Comparison of ENCODE assay signal across 19 mouse cellular contexts in genomic region chr7:73319994-73320393, GRCm38 (mm10). TPM values are rescaled to one million over a fixed set of nuclear protein-coding genes. Genes with fewer than 3 reads are reported as not detected.
A peak's percentile ranks its signal among the peaks of the same experiment; 100 is the strongest.
DNase-seq lines count a peak whose midpoint lies in the region; ATAC-seq and TF ChIP-seq lines count a peak whose summit lies in the region.
"Had no signal": no experiment of that assay in that cellular context is flagged by ENCODE, and none has a peak within 500 bp of the region (broad histone marks: within the 10 kb centered on the region; RNA-seq: fewer than 3 reads in every experiment).

No protein-coding gene starts in this region.

- TF ChIP-seq EP300 in stomach, postnatal 0 days (optimal IDR thresholded peaks at IDR 0.05): no peak

- TF ChIP-seq CTCF in stomach, postnatal 0 days (IDR thresholded peaks at IDR 0.05; ENCODE audit: low read depth): no peak
- no peak for TF ChIP-seq CTCF in gastrocnemius, adult 2 months (IDR thresholded peaks at IDR 0.05)

- H3K27me3 ChIP-seq in forebrain, embryonic 16.5 days (replicated peaks; ENCODE audit: control insufficient read depth, insufficient read depth, low read length): no peaks in the 10 kb centered on the region
- no peaks in the 10 kb centered on the region for H3K27me3 ChIP-seq in forebrain, embryonic 12.5 days
- H3K27me3 ChIP-seq in heart, embryonic 15.5 days: no peaks in the 10 kb centered on the region; the same call in 1 of the 2 replicates
- H3K27me3 ChIP-seq in limb, embryonic 13.5 days: peaks cover 47% of the 10 kb centered on the region
- H3K27me3 ChIP-seq in stomach, postnatal 0 days (ENCODE audit: control insufficient read depth, insufficient read depth, low read length): no peaks in the 10 kb centered on the region
- H3K27me3 ChIP-seq: hindbrain, embryonic 15.5 days; neural tube, embryonic 13.5 days had no signal

- ATAC-seq in forebrain, embryonic 16.5 days: 0 out of 2 replicates have a peak, but pooled peaks have one; percentile 23
- ATAC-seq in forebrain, embryonic 12.5 days (ENCODE audit: low FRiP score): no peak
- ATAC-seq in heart, embryonic 15.5 days (replicated peaks; ENCODE audit: insufficient number of reproducible peaks, insufficient read depth, low FRiP score, low read depth): peak; percentile 76
- peak; percentile 59; the same call in 1 of the 2 replicates for ATAC-seq in limb, embryonic 13.5 days (ENCODE audit: low FRiP score, low read depth)
- no peak for ATAC-seq in stomach, postnatal 0 days (ENCODE audit: low FRiP score, low TSS enrichment)
- ATAC-seq: liver, postnatal 0 days had no signal

- H3K4me2 ChIP-seq in forebrain, embryonic 16.5 days (ENCODE audit: low read length): no peak overlapping the region
- H3K4me2 ChIP-seq in forebrain, embryonic 12.5 days: no peak overlapping the region
- no peak overlapping the region for H3K4me2 ChIP-seq in heart, embryonic 15.5 days
- no peak overlapping the region for H3K4me2 ChIP-seq in limb, embryonic 13.5 days (replicated peaks)
- H3K4me2 ChIP-seq in stomach, postnatal 0 days (replicated peaks; ENCODE audit: low read depth): no peak overlapping the region
- H3K4me2 ChIP-seq: hindbrain, embryonic 15.5 days; neural tube, embryonic 13.5 days had no signal

- H3K9ac ChIP-seq in forebrain, embryonic 16.5 days (replicated peaks; ENCODE audit: low read depth, low read length): no peak overlapping the region
- H3K9ac ChIP-seq in forebrain, embryonic 12.5 days: no peak overlapping the region
- no peak overlapping the region for H3K9ac ChIP-seq in heart, embryonic 15.5 days
- no peak overlapping the region for H3K9ac ChIP-seq in limb, embryonic 13.5 days
- H3K9ac ChIP-seq in stomach, postnatal 0 days (ENCODE audit: low read length): no peak overlapping the region
- H3K9ac ChIP-seq: hindbrain, embryonic 15.5 days; liver, postnatal 0 days; neural tube, embryonic 13.5 days had no signal

- no peaks in the 10 kb centered on the region for H3K36me3 ChIP-seq in forebrain, embryonic 16.5 days (ENCODE audit: control insufficient read depth, insufficient read depth)
- H3K36me3 ChIP-seq in forebrain, embryonic 12.5 days (replicated peaks): no peaks in the 10 kb centered on the region
- H3K36me3 ChIP-seq in heart, embryonic 15.5 days: no peaks in the 10 kb centered on the region
- no peaks in the 10 kb centered on the region for H3K36me3 ChIP-seq in limb, embryonic 13.5 days
- no peaks in the 10 kb centered on the region for H3K36me3 ChIP-seq in stomach, postnatal 0 days (ENCODE audit: control insufficient read depth, insufficient read depth, low read length)
- H3K36me3 ChIP-seq: hindbrain, embryonic 15.5 days; neural tube, embryonic 13.5 days had no signal

- H3K9me3 ChIP-seq in forebrain, embryonic 16.5 days (ENCODE audit: control insufficient read depth, low read length): no peaks in the 10 kb centered on the region
- no peaks in the 10 kb centered on the region for H3K9me3 ChIP-seq in forebrain, embryonic 12.5 days
- H3K9me3 ChIP-seq in heart, embryonic 15.5 days (replicated peaks): no peaks in the 10 kb centered on the region
- H3K9me3 ChIP-seq in limb, embryonic 13.5 days: peaks cover 4% of the 10 kb centered on the region; the same call in 1 of the 2 replicates
- H3K9me3 ChIP-seq in stomach, postnatal 0 days (ENCODE audit: control insufficient read depth, low read length): no peaks in the 10 kb centered on the region
- H3K9me3 ChIP-seq: hindbrain, embryonic 15.5 days; neural tube, embryonic 13.5 days had no signal

- 60% methylated on average over 7 of the region's 7 CpGs for WGBS in forebrain, embryonic 16.5 days
- WGBS in forebrain, embryonic 12.5 days: 80% methylated on average over 7 of the region's 7 CpGs
- WGBS in heart, embryonic 15.5 days: 31% methylated on average over 7 of the region's 7 CpGs
- WGBS in limb, embryonic 13.5 days: 44% methylated on average over 7 of the region's 7 CpGs
- 79% methylated on average over 7 of the region's 7 CpGs for WGBS in stomach, postnatal 0 days

- intact Hi-C loops in gastrocnemius, adult 2 months (cut with DNase I): no loop called here

- peak; percentile 95 for DNase-seq in heart, adult 11 months
- DNase-seq in right cerebral cortex, adult 2 months (ENCODE audit: low spot score in 2 of 2): no peak
- no peak for DNase-seq in stomach, postnatal 0 days (ENCODE audit: low spot score)
- no peak for DNase-seq in gastrocnemius, adult 2 months
- DNase-seq: adrenal gland, postnatal 14 days; B cell, adult 2 months; cerebellum, adult 9-11 months; kidney, adult 11 months; liver; liver, postnatal 0 days; right cerebral cortex, postnatal 25 days; thymus, postnatal 36 days had no signal

- no peak overlapping the region for H3K27ac ChIP-seq in forebrain, embryonic 16.5 days (ENCODE audit: low read length)
- no peak overlapping the region for H3K27ac ChIP-seq in forebrain, embryonic 12.5 days
- H3K27ac ChIP-seq in heart, embryonic 15.5 days: peak overlapping the region; percentile 38
- H3K27ac ChIP-seq in limb, embryonic 13.5 days: peak overlapping the region; percentile 15; the same call in 1 of the 2 replicates
- no peak overlapping the region for H3K27ac ChIP-seq in stomach, postnatal 0 days (replicated peaks)
- H3K27ac ChIP-seq in gastrocnemius, adult 2 months: no peak overlapping the region
- H3K27ac ChIP-seq: hindbrain, embryonic 15.5 days; kidney, postnatal 0 days; neural tube, embryonic 13.5 days had no signal

- no peak overlapping the region for H3K4me3 ChIP-seq in forebrain, embryonic 16.5 days (replicated peaks; ENCODE audit: low read length)
- no peak overlapping the region for H3K4me3 ChIP-seq in forebrain, embryonic 12.5 days (replicated peaks)
- no peak overlapping the region for H3K4me3 ChIP-seq in heart, embryonic 15.5 days
- no peak overlapping the region for H3K4me3 ChIP-seq in limb, embryonic 13.5 days
- no peak overlapping the region for H3K4me3 ChIP-seq in stomach, postnatal 0 days (ENCODE audit: low read depth, low read length)
- no peak overlapping the region for H3K4me3 ChIP-seq in gastrocnemius, adult 2 months
- H3K4me3 ChIP-seq: hindbrain, embryonic 15.5 days; neural tube, embryonic 13.5 days had no signal

- peaks cover 4% of the 10 kb centered on the region for H3K4me1 ChIP-seq in forebrain, embryonic 16.5 days (replicated peaks; ENCODE audit: control insufficient read depth, insufficient read depth, low read length)
- H3K4me1 ChIP-seq in forebrain, embryonic 12.5 days: no peaks in the 10 kb centered on the region; the same call in 1 of the 2 replicates
- peaks cover 22% of the 10 kb centered on the region for H3K4me1 ChIP-seq in heart, embryonic 15.5 days (replicated peaks)
- H3K4me1 ChIP-seq in limb, embryonic 13.5 days: peaks cover 25% of the 10 kb centered on the region
- H3K4me1 ChIP-seq in stomach, postnatal 0 days (replicated peaks; ENCODE audit: control insufficient read depth, insufficient read depth): no peaks in the 10 kb centered on the region
- H3K4me1 ChIP-seq: neural tube, embryonic 13.5 days had no signal

RNA-seq across cellular contexts. Expression of gene Rgma, which starts 55.3 kb away (rescaled TPM):
- 22.2 and 23.1 TPM in 2 replicates for polyA plus RNA-seq in forebrain, embryonic 16.5 days (2015; fragmentation: Nextera tagmentation; extraction: Ambion mirVana)
- polyA plus RNA-seq in forebrain, embryonic 12.5 days (2016; fragmentation: Nextera tagmentation; extraction: Ambion mirVana): 37.3 and 42.3 TPM in 2 replicates
- polyA plus RNA-seq in heart, embryonic 15.5 days (2015; fragmentation: Nextera tagmentation; extraction: Ambion mirVana): 3.3 and 5.9 TPM in 2 replicates
- 25.3 and 25.6 TPM in 2 replicates for polyA plus RNA-seq in limb, embryonic 13.5 days (2015; fragmentation: Nextera tagmentation; extraction: Ambion mirVana)
- polyA plus RNA-seq in stomach, postnatal 0 days (2015; fragmentation: Nextera tagmentation; extraction: Ambion mirVana): 4.5 and 5.7 TPM in 2 replicates
- total RNA-seq in gastrocnemius, adult 2 months (2021): 10 to 100 TPM; 46.1 to 52.4 TPM

Comparison
In these comparisons a context has a peak if more than half of its experiments do, and no peak if none do; other contexts are left out.
1. ATAC-seq: peak in forebrain, embryonic 16.5 days (single experiment), heart, embryonic 15.5 days (single experiment) and limb, embryonic 13.5 days (single experiment); none in forebrain, embryonic 12.5 days (single experiment) and stomach, postnatal 0 days (single experiment).
2. H3K27ac ChIP-seq: peak in heart, embryonic 15.5 days (single experiment) and limb, embryonic 13.5 days (single experiment); none in forebrain, embryonic 16.5 days (single experiment), forebrain, embryonic 12.5 days (single experiment), stomach, postnatal 0 days (single experiment) and gastrocnemius, adult 2 months (single experiment).